Mouse (Mus musculus) C2C12 (cell line): ENCODE data around the gene Serac1.

ENCODE experiments used
- CEBPB ChIP-seq: IDR thresholded peaks from one replicate; pipeline ENCODE4 v1.6.1; 2011; ENCODE audit warnings: low read depth, mild to moderate bottlenecking, control low read depth, moderate library complexity
- CTCF ChIP-seq: IDR thresholded peaks from one replicate; pipeline ENCODE4 v1.5.1; 2011; ENCODE audit not compliant: control insufficient read depth, insufficient read depth, insufficient read length
- FOSL1 ChIP-seq: IDR thresholded peaks from one replicate; pipeline ENCODE4 v1.8.0; 2011; ENCODE audit warnings: mild to moderate bottlenecking, low read length; ENCODE audit not compliant: poor library complexity, insufficient read depth, severe bottlenecking
- MAX ChIP-seq: IDR thresholded peaks from one replicate; pipeline ENCODE4 v1.6.1; 2011; ENCODE audit warnings: mild to moderate bottlenecking, control low read depth
- MYOD1 ChIP-seq: IDR thresholded peaks from one replicate; pipeline ENCODE4 v1.6.1; 2011; ENCODE audit warnings: low read depth; ENCODE audit not compliant: control insufficient read depth, insufficient read length
- MYOG ChIP-seq: IDR thresholded peaks from one replicate; pipeline ENCODE4 v1.6.1; 2011; ENCODE audit not compliant: control insufficient read depth, insufficient read length; ENCODE audit errors: extremely low read depth
- USF1 ChIP-seq: IDR thresholded peaks from one replicate; pipeline ENCODE4 v1.6.1; 2011; ENCODE audit warnings: low read depth, mild to moderate bottlenecking, control low read depth, moderate library complexity

DNA sequence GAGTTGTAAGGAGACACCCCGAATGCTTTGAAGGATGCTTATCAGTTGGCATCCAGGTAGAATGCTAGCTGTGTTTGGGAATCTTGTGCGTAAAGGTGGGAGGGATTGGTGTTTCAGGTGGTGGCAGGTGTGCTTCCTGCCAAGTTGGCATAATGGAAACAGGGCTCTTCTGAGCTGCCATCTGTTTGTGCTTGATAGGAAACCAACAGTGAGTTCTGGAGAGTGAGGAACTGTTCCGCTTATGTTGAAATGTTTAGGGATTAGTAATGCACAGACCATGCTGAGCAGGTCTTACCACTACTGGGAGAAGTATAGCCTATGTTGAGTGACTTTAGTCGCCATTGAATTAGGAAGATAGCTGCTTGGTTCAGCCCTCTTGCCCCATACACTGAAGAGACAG is 39.3 kb upstream of the Serac1 start:
- TF ChIP-seq CTCF (no peak), USF1 (no peak), MYOD1 (no peak), CEBPB (no peak), MYOG (no peak), MAX (no peak), FOSL1 (no peak)
